Mouse (Mus musculus) ovary, postnatal 14 days (tissue): ENCODE results near the gene Hdc.
"Not testable (repeated sequence)": the region's sequence is repeated elsewhere in the genome, so short reads cannot be mapped to it uniquely, and the experiment has no call there.

ENCODE experiments used
- DNase-seq: peaks from one replicate; pipeline ENCODE4 v3.0.0; 2022; ENCODE audit warnings: low spot score

The Hdc gene

GRCm38 (mm10) chr2:126619249-126619704 lies at the start of gene Hdc:
Hdc (minus strand) TSS chr2:126619299.
- no peak for DNase-seq

- DNase-seq = no peak
Measured at GRCm38 (mm10) chr2:126668621-126669252, 49.6 kb upstream of the Hdc start.

- DNase-seq = no peak
Measured at GRCm38 (mm10) chr2:126665984-126666383, 46.9 kb upstream of the Hdc start.

GRCm38 (mm10) chr2:126663481-126663880 lies 44.4 kb upstream of the Hdc start:
- no peak for DNase-seq

- no peak for DNase-seq
Measured at GRCm38 (mm10) chr2:126652929-126653328, 33.8 kb upstream of the Hdc start.

GRCm38 (mm10) chr2:126647762-126648161 lies 28.7 kb upstream of the Hdc start:
- no peak for DNase-seq

GRCm38 (mm10) chr2:126646461-126646860 lies 27.4 kb upstream of the Hdc start:
- DNase-seq = no peak

GRCm38 (mm10) chr2:126644768-126645167 lies 25.7 kb upstream of the Hdc start:
- DNase-seq = no peak

- no peak for DNase-seq
Measured at GRCm38 (mm10) chr2:126640298-126640697, 21.2 kb upstream of the Hdc start.

GRCm38 (mm10) chr2:126635939-126636823 lies 17.1 kb upstream of the Hdc start:
- no peak for DNase-seq

- DNase-seq = no peak
Measured at GRCm38 (mm10) chr2:126633165-126633564, 14.1 kb upstream of the Hdc start.

GRCm38 (mm10) chr2:126628455-126628995 lies 9.4 kb upstream of the Hdc start:
- no peak for DNase-seq

- no peak for DNase-seq
Measured at GRCm38 (mm10) chr2:126623138-126623537, 4.0 kb upstream of the Hdc start.

- no peak for DNase-seq
Measured at GRCm38 (mm10) chr2:126622455-126622854, 3.4 kb upstream of the Hdc start.

- DNase-seq = no peak
Measured at GRCm38 (mm10) chr2:126618470-126619179, 474 bp downstream of the Hdc start.

- DNase-seq = no peak
Measured at GRCm38 (mm10) chr2:126615355-126615754, 3.7 kb downstream of the Hdc start.

GRCm38 (mm10) chr2:126609600-126609999 lies 9.5 kb downstream of the Hdc start:
- not testable (repeated sequence) for DNase-seq

GRCm38 (mm10) chr2:126607553-126608203 lies 11.4 kb downstream of the Hdc start:
- DNase-seq = no peak

- no peak for DNase-seq
Measured at GRCm38 (mm10) chr2:126606688-126607062, 12.4 kb downstream of the Hdc start.

- DNase-seq = no peak
Measured at GRCm38 (mm10) chr2:126606061-126606687, 12.9 kb downstream of the Hdc start.

GRCm38 (mm10) chr2:126601918-126602600 lies 17.0 kb downstream of the Hdc start:
- DNase-seq = no peak
